Mouse (Mus musculus) T-helper 1 cell (primary cell): ENCODE measurements around the gene Nkx2-5.

ENCODE experiments used
- in situ Hi-C: fragments of 300-600 bp; cut with MboI, MseI; formaldehyde crosslinking; loops from one replicate; pipeline ENCODE4 v1.15.1; 2025; ENCODE audit warnings: high pct_unique_total_duplicates

Gene Nkx2-5

DNA sequence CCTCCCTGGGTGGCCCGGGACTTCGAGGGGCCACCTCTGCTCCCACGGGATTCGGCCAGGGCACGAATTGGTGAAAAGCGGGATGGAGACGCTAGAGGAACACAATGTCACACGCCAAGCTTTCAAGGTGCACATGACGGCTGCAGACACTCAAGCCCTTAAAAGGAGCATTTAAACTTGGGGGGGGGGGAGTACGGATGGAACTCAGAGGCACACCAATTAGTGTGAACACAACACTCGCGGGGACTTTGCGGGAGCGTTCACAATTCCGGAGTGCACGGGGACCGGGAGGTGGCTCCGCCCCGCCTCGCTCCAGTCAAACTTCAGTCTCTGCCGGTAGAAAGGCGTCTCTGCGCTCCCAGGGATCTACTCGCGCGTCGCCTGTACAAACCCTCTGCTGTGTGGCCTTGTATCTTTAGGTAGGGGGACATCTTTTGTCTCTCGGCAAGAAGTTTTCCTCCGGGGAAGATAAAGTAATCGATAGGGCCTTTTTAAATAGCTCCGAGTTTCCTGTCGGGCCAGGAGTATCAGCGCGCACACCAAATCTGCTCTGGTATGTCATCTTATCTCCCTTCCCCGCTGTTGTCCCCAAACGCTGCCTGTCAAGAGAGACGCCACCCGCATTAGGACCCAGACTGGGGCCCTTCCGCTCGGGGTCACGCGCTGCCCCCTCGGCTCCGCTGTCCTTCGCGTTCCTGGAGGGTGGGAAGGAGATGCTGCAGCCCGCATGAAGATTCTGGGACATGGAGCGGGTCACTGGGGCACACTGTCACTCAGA, 5.7 kb upstream of the Nkx2-5 start:
- in situ Hi-C loops, result no loop called here

DNA sequence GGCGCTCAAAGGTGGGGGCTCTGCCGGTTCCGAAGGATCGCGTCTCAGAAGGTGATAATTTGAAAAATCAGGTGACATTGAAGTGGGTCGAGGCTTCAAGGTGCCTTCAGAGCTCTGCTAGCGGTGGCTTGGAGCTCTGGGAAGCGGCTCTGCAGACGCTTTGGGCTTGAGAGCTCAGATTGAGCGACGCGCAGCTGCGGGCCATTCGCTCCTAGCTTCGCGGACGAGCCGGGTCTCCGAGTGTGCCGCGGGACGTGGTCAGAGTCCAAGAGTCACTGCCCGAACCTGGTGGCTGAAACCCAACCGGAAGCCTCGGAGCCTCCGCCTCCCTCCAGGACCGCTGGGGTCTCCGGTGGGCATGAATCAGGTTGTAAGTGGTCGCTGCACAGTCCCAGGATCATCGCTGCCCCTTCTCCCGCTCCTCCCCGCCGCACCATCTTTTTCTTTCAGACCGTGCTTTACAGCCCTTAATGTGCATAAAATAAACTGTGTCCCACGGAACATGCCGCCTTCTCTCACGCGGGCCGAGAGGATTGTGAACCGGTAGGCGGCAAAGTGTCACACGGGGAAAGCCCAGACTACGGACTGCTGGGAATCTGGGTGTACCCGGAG, 5.0 kb upstream of the Nkx2-5 start:
- in situ Hi-C loops, result loop anchor here (25.0 kb wide), 1 partner anchor 1488 kb away; the partner anchor contains the start of genes Tpsb2 and Tpsg1

DNA sequence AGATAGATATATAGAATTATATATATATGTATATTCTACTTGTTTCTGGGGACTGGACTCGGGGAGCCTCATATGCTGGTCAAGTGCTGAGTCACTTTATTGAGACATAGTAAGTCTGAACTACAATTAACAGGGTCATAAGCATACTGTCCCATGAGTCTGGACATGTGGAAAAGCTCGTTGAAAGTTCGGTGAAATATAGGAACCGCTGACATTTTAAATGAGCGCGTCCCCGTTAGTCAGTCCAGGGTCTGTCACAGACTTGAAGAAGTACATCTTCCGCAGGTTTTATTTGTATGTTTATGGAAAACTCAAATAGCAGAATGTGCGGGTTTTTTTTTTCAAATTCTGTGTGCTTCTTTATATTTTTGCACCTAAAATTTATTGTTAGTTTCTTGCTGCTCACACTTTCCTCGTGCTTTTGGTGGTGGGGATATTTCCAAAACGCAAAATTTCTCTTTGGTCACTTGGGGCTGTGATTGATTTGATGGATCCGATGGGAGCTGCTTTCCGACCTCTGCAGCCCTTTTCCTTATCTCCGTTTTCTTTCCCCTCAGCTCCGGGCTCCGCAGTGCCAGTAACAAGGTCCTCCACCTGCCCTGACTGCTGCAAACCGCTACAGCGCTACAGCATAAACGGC, 4.4 kb upstream of the Nkx2-5 start:
- in situ Hi-C loops, result loop anchor here (25.0 kb wide), 1 partner anchor 1487 kb away; the partner anchor contains the start of genes Tpsb2 and Tpsg1

DNA sequence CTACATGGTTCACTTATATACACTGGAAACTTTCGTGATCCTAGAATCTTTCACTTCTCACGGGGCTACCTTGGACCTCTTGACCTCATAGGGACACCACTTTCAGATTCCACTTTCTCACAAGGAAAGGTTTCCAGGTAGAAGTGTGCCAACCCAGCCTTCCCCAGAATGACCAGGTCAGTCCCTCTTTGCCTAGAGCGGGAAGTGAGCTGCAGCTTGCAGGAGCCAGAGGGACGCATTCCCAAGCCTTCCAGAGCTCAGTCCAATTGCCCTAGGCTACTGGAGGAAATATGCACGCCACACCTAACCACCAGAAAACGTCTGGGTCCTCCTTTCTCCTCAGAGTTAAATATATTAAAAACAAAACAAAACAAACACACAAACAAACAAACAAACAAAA, 3.4 kb upstream of the Nkx2-5 start:
- in situ Hi-C loops, result loop anchor here (25.0 kb wide), 1 partner anchor 1486 kb away; the partner anchor contains the start of genes Tpsb2 and Tpsg1

DNA sequence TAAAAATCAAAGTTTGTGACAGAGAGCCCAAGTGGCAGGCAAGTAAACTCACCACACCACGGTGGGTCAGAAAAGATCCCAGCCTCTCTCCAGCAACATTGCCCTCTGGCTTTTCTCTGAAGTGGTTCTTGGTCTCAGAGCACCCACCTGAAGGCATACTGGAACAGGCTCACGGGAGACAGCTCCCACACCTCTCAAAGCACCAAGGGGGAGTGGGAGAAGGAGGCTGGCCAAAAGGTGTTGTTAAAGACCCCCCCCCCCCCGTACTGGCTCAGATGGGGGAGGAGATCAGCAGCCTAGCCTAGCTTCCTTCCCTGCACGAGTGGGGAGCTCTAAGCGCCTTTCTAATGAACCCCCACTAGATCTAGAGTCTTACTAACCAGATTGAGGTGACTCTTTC, 3.0 kb upstream of the Nkx2-5 start:
- in situ Hi-C loops, result loop anchor here (25.0 kb wide), 1 partner anchor 1486 kb away; the partner anchor contains the start of genes Tpsb2 and Tpsg1

DNA sequence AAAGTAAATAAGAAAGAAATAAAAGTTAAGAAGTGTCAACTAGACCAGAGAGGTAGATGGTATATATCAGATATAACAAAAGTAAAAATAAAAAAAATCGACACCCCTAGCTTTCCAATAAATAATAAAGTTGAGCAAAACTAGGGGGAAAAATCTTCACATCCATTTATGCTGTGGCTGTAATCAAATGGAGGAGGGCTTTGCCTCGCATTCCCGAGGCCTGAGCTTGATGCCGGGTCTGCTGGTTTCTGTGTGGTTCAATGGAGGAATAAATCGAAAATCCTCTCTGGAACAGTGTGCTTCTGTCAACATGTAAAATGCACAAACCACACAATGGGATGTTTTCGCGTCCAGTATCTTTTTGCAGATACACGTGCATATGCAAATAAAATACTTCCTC, 1.6 kb upstream of the Nkx2-5 start:
- in situ Hi-C loops, result loop anchor here (25.0 kb wide), 1 partner anchor 1484 kb away; the partner anchor contains the start of genes Tpsb2 and Tpsg1

DNA sequence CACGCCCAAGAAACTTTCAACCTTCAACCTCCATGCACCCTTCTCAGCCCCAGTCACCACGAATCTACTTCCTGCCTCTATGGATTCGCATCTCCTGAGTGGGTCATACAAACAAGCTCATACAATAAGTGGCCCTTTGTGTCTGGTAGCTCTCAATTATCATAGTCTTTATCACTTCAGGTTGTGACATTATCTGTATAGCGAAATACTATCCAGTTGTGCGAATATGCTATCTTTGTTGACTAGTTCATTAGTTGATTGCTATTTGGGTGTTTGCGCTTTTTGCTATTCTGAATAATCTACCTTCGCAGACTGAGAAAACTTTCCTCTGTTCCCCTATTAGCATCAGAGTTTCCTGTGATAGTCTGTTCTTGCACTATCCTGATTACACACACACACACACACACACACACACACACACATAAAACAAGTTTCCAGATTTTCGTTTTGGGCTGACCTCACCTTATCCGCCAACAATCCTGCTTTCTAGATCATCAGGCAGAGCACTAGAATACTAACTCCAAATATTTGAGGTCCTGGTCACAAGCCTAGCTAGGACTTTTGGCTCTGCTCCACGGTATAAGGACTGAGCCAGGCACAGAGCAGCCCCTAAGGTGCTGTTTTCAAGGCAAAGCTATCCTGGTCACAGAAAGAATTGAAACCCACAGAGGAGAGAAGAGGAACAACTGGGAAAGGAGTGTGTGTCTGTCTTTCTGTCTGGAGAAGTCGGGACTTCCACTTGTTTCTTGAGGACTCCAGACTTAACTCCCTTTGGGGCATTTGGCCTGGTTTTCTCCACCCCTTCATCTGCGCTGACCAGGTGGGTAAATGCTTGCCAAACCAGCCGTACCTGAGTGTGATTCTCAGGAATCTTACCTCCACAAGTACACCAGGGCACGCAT, 591 bp upstream of the Nkx2-5 start:
- in situ Hi-C loops, result loop anchor here (25.0 kb wide), 1 partner anchor 1483 kb away; the partner anchor contains the start of genes Tpsb2 and Tpsg1

DNA sequence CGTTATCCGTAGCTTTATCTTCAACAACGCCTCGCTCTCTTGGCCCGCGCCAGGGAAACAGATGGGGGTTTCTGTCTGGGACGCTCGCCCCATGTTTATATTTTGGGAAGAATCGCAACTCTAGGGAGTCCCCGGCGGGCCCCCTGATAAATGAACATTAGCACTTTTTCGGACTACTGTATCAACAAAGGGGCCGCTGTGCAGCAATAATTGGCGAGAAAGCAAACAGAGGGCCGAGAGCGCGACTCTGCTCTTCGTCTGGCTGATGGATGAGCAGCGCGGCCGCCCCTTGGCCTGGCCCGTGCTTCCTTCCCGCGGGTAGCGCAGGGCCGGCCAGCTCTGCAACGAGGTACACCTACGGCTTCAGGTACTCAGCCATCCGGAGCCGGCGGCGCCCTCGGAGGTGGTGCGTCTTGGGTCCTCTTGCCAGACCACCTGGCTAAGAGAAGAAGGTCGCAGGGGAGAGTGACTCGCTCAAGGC, 398 bp downstream of the Nkx2-5 start:
- in situ Hi-C loops, result loop anchor here (25.0 kb wide), 1 partner anchor 1482 kb away; the partner anchor contains the start of genes Tpsb2 and Tpsg1

DNA sequence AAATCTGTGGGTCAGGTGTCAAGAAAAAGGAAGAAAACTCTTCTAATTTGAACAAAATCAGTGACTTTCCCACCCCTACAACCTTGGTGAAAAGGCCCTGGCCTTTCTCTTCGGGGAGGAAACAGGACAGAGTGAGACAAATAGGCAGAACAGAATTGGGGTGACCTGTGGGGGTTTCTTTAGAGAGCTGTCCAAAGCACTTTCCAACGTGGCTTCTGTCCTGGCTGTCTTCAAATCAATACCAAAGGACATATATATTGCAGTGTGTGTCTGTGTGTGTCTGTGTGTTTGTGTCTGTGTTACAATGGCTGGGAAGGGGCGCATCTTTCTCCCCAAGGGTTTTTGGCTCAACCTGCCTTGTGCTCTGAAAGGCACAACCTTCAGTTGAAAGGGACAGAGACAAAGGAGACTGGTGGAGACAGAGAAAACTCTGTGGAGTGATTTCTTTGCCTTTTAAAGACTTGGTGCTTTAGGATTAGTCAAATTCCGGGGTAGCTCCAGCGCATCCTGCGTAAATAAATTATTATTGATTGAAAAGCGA, 1.0 kb downstream of the Nkx2-5 start:
- in situ Hi-C loops, result loop anchor here (25.0 kb wide), 1 partner anchor 1481 kb away; the partner anchor contains the start of genes Tpsb2 and Tpsg1

DNA sequence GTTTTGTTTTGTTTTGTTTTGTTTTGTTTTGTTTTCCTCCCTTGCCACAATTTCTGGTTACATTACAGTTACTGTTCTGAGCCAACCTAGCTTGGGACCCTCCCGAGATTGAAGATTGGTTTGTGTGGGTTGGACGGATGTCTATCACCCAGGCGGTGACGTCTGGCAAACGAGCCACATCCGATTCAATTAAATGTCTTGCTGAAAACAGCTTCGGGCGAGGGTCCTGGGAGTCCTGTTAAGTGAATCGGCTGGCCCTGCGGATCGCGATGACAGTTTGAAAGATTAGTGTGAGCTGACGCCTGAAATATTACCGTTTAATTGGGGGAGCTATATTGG, 1.6 kb downstream of the Nkx2-5 start:
- in situ Hi-C loops, result loop anchor here (25.0 kb wide), 1 partner anchor 1481 kb away; the partner anchor contains the start of genes Tpsb2 and Tpsg1

DNA sequence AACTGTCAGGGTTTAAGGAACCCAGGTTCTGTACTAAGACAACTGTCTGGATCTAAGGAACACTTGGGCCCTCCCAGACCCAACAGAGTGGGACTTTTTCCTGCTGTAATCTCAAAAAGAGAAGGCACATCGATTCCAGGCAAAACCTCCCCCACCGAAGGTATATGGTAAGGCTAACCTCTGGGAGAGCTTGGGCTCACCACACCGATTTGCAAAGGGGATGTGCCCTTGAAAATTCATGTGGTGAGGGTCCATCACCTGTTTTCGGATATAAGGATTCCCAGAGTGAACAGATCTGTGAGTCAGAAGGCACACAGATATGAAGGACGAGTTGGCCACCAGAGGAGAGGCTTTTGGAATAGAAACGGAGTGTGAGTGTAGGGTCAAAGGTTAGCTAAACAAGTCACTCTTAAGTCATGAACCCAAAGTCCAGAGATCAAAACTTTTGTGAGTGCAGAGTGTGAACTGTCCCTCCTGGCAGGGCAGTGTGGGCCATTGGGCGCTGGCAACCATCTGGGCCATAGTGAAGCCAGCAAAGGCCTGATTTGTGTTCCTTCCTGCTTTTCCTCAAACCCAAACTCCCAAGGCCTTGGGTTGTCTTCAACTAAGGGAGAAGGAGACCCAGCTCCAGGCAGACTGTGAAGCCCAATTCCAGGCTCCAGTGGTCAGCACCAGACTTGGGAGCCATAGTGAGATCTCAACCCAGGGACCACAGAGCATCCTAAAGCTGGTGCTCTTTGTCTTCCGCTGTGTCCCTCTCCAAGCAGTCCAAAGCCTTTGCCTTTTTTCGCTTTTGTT, 2.2 kb downstream of the Nkx2-5 start:
- in situ Hi-C loops, result loop anchor here (25.0 kb wide), 1 partner anchor 1480 kb away; the partner anchor contains the start of genes Tpsb2 and Tpsg1

DNA sequence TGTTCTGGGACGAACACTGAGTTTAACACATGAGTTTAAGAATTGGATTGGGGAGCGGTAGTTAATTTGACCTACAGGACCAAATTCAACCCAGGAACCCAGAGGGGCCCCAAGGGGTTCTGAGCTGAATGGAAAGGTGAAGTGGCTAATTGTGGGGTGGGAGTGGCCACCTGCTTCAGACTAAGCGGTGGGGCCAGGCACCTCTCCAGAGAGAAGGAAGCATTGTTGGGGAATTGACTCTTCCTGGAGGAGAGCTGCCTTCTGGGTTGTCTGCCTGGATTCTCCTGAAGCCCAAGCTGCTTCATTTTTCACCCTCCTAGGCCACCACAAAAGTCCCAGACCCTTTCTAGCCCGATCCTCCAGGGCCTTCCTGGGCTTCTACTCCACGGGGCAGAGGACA, 2.8 kb downstream of the Nkx2-5 start:
- in situ Hi-C loops, result loop anchor here (25.0 kb wide), 1 partner anchor 1480 kb away; the partner anchor contains the start of genes Tpsb2 and Tpsg1

DNA sequence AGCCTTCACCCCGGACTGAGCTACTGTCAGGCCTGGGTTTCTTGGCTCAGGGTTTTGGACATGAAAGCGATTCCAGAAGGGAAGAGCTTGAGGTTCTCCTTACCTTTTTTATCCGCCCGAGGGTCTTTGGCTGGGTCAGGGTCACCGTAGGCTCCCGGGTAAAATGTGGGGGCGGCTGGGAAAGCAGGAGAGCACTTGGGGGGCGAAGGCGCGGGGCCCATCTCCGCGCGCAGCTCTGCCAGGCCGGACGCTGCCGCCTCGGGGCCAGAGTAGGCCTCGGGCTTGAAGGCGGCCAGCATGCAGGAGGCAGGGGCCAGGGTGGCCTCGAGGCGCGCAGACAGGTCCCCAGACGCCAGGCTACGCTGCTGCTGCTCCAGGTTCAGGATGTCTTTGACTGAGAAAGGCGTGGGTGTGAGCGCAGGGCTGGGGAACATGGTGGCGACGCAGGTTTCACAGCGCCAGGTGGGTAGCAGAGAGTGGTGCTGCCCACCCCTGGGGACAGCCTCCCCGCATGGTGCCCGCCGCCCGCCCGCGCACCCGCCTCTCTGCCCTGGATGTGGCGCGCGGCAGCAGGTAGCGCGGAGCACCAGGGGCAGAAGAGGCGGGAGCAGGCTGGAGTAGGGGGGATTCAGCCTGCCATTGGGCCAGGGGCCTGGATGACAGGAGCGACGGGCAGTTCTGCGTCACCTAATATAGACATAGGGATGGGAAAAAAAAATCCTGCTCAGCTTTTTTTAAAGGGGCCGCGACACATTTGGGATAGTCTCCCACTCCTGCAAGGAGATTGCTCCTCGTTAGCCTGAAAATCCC, 3.7 kb downstream of the Nkx2-5 start:
- in situ Hi-C loops, result loop anchor here (25.0 kb wide), 1 partner anchor 1479 kb away; the partner anchor contains the start of genes Tpsb2 and Tpsg1

DNA sequence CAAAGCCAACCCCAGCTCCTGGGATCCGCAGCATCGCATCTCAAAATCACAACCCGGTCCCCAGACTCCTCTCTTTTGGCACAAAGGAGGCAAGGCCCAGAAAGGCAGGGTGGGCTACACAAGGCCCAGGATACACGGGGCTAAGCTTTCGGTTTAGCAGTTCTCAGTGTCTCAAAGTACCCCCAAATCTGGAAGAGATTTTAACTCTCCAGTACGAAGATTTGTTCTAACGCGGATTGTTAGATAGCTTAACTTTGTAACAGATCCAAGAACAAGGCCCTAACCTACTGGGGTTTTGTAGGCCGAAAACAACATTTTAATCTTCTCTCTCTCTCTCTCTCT, 4.4 kb downstream of the Nkx2-5 start:
- in situ Hi-C loops, result loop anchor here (25.0 kb wide), 1 partner anchor 1478 kb away; the partner anchor contains the start of genes Tpsb2 and Tpsg1

DNA sequence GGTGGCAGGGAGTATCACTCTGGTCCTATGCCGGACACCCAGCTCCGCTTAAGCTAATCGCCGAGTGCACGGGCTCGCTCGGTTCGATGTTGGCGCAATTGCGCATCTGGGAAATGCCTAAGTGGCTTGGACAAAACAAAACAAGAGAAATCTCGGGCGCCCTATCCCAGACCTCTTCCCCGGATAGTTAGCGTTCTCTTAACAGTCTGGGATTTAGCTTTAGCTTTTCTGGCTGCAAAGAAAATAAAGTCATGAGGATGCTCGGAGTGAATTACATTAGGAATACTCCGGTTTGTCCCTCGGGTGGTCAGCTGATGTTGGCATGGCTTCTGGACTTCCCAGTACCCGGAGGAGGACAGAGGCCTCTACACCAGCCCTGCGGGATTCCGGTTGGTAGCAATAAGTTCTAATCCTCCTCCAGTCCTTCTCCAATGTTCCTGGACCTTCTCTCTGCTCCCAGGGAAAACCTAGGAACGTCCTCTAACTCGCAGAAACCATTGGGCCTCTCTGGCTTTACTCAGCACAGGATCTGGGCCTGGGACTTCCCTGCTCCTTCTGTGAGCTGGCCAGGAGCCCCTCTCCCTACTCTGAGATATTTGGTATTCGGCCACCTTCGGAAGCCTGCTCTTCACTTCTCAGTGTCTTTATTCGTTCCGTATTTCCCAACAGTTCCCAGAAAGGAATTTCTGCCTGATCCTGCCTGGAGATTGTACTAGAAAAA, 4.9 kb downstream of the Nkx2-5 start:
- in situ Hi-C loops, result loop anchor here (25.0 kb wide), 1 partner anchor 1478 kb away; the partner anchor contains the start of genes Tpsb2 and Tpsg1

DNA sequence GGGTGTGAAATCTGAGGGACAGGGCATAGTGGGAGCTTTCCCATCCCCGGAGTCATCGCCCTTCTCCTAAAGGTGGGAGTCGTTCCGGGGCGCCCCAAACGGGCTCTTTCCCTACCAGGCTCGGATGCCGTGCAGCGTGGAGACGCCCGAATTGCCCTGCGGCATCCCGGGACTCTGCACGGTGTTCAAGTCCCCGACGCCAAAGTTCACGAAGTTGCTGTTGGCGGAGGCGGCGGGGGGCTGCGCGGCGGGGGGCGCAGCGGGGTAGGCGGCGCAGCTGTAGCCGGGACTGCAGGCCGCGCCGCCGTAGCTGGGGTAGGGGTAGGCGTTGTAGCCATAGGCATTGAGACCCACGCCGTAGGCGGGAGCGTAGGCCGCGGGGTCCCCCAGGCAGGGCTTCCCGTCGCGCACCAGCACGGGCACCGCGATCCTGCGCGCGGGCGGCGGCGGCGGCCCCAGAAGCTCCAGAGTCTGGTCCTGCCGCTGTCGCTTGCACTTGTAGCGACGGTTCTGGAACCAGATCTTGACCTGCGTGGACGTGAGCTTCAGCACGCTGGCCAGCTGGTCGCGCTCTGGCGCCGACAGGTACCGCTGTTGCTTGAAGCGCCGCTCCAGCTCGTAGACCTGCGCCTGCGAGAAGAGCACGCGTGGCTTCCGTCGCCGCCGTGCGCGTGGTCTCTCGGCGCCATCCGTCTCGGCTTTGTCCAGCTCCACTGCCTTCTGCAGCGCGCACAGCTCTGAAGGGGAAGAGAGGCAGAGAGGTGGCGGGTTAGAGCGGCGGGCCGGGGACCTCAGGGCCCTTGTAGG, 5.7 kb downstream of the Nkx2-5 start:
- in situ Hi-C loops, result loop anchor here (25.0 kb wide), 1 partner anchor 1477 kb away; the partner anchor contains the start of genes Tpsb2 and Tpsg1
